Mouse (Mus musculus): ENCODE results near the gene 4930562C15Rik. TPM values are rescaled to one million over a fixed set of nuclear protein-coding genes. Genes with fewer than 3 reads are reported as not detected.

The 4930562C15Rik gene
- polyA plus RNA-seq, 1 experiment from 2014 or later: 0.89 TPM

GRCm38 (mm10) chr16:4850361-4850760 is 15.1 kb downstream of the 4930562C15Rik start:
- Histone ChIP-seq H3K27ac (ENCODE audit: low read depth, low read length) (no peak overlapping the region), H3K9ac (ENCODE audit: low read depth, low read length) (no peak overlapping the region), H3K36me3 (ENCODE audit: control insufficient read depth, insufficient read depth, low read length) (no peaks in the 10 kb centered on the region), H3K4me1 (ENCODE audit: control insufficient read depth, insufficient read depth, low read length) (no peaks in the 10 kb centered on the region), H3K27me3 (ENCODE audit: control insufficient read depth, insufficient read depth, low read length) (no peaks in the 10 kb centered on the region), H3K9me3 (ENCODE audit: control insufficient read depth, low read length) (no peaks in the 10 kb centered on the region), H3K4me3 (ENCODE audit: low read length) (no peak overlapping the region), H3K4me2 (replicated peaks; ENCODE audit: low read depth, low read length) (no peak overlapping the region)
- WGBS: 75% methylated on average over 7 of the region's 7 CpGs
- no peak for ATAC-seq (ENCODE audit: low FRiP score, low TSS enrichment)

GRCm38 (mm10) chr16:4850938-4851628 is 15.9 kb downstream of the 4930562C15Rik start:
- 43% methylated on average over 5 of the region's 5 CpGs for WGBS
- Histone ChIP-seq H3K9me3 (ENCODE audit: control insufficient read depth, low read length) (no peaks in the 10 kb centered on the region), H3K36me3 (ENCODE audit: control insufficient read depth, insufficient read depth, low read length) (no peaks in the 10 kb centered on the region), H3K27me3 (ENCODE audit: control insufficient read depth, insufficient read depth, low read length) (no peaks in the 10 kb centered on the region), H3K4me1 (ENCODE audit: control insufficient read depth, insufficient read depth, low read length) (no peaks in the 10 kb centered on the region), H3K4me3 (ENCODE audit: low read length) (no peak overlapping the region), H3K9ac (ENCODE audit: low read depth, low read length) (no peak overlapping the region), H3K27ac (ENCODE audit: low read depth, low read length) (no peak overlapping the region), H3K4me2 (replicated peaks; ENCODE audit: low read depth, low read length) (no peak overlapping the region)
- ATAC-seq (ENCODE audit: low FRiP score, low TSS enrichment): no peak

- H3K9me3 ChIP-seq (ENCODE audit: control insufficient read depth, low read length): no peaks in the 10 kb centered on the region
- no peak overlapping the region for H3K4me2 ChIP-seq (replicated peaks; ENCODE audit: low read depth, low read length)
- H3K36me3 ChIP-seq (ENCODE audit: control insufficient read depth, insufficient read depth, low read length): no peaks in the 10 kb centered on the region
- WGBS: 49% methylated on average over 5 of the region's 5 CpGs
- ATAC-seq (ENCODE audit: low FRiP score, low TSS enrichment): no peak
- no peak overlapping the region for H3K27ac ChIP-seq (ENCODE audit: low read depth, low read length)
- H3K4me3 ChIP-seq (ENCODE audit: low read length): no peak overlapping the region
- H3K9ac ChIP-seq (ENCODE audit: low read depth, low read length): no peak overlapping the region
- no peaks in the 10 kb centered on the region for H3K27me3 ChIP-seq (ENCODE audit: control insufficient read depth, insufficient read depth, low read length)
- H3K4me1 ChIP-seq (ENCODE audit: control insufficient read depth, insufficient read depth, low read length): no peaks in the 10 kb centered on the region
Observed at GRCm38 (mm10) chr16:4855046-4855650, 19.9 kb downstream of the 4930562C15Rik start.

- WGBS: 47% methylated on average over 10 of the region's 10 CpGs
- no peaks in the 10 kb centered on the region for H3K36me3 ChIP-seq (ENCODE audit: control insufficient read depth, insufficient read depth, low read length)
- H3K4me3 ChIP-seq (ENCODE audit: low read length): no peak overlapping the region
- no peaks in the 10 kb centered on the region for H3K27me3 ChIP-seq (ENCODE audit: control insufficient read depth, insufficient read depth, low read length)
- no peaks in the 10 kb centered on the region for H3K4me1 ChIP-seq (ENCODE audit: control insufficient read depth, insufficient read depth, low read length)
- H3K9me3 ChIP-seq (ENCODE audit: control insufficient read depth, low read length): no peaks in the 10 kb centered on the region
- no peak overlapping the region for H3K27ac ChIP-seq (ENCODE audit: low read depth, low read length)
- H3K4me2 ChIP-seq (replicated peaks; ENCODE audit: low read depth, low read length): no peak overlapping the region
- ATAC-seq (ENCODE audit: low FRiP score, low TSS enrichment): peak; percentile 63
- H3K9ac ChIP-seq (ENCODE audit: low read depth, low read length): no peak overlapping the region
Observed at GRCm38 (mm10) chr16:4861392-4861791, 26.2 kb downstream of the 4930562C15Rik start.

- no peak overlapping the region for H3K4me3 ChIP-seq (ENCODE audit: low read length)
- H3K9me3 ChIP-seq (ENCODE audit: control insufficient read depth, low read length): no peaks in the 10 kb centered on the region
- no peak overlapping the region for H3K9ac ChIP-seq (ENCODE audit: low read depth, low read length)
- no peak overlapping the region for H3K4me2 ChIP-seq (replicated peaks; ENCODE audit: low read depth, low read length)
- H3K27me3 ChIP-seq (ENCODE audit: control insufficient read depth, insufficient read depth, low read length): no peaks in the 10 kb centered on the region
- ATAC-seq (ENCODE audit: low FRiP score, low TSS enrichment): peak; percentile 78
- H3K4me1 ChIP-seq (ENCODE audit: control insufficient read depth, insufficient read depth, low read length): no peaks in the 10 kb centered on the region
- no peaks in the 10 kb centered on the region for H3K36me3 ChIP-seq (ENCODE audit: control insufficient read depth, insufficient read depth, low read length)
- H3K27ac ChIP-seq (ENCODE audit: low read depth, low read length): no peak overlapping the region
- 53% methylated on average over 9 of the region's 9 CpGs for WGBS
Observed at GRCm38 (mm10) chr16:4862863-4863483, 27.8 kb downstream of the 4930562C15Rik start.

- 91% methylated on average over 8 of the region's 8 CpGs for WGBS
- no peak overlapping the region for H3K4me3 ChIP-seq (ENCODE audit: low read length)
- no peak for ATAC-seq (ENCODE audit: low FRiP score, low TSS enrichment)
- no peaks in the 10 kb centered on the region for H3K27me3 ChIP-seq (ENCODE audit: control insufficient read depth, insufficient read depth, low read length)
- no peak overlapping the region for H3K4me2 ChIP-seq (replicated peaks; ENCODE audit: low read depth, low read length)
- H3K36me3 ChIP-seq (ENCODE audit: control insufficient read depth, insufficient read depth, low read length): peaks cover under 1% of the 10 kb centered on the region; the same call in 1 of the 2 replicates
- H3K27ac ChIP-seq (ENCODE audit: low read depth, low read length): no peak overlapping the region
- H3K9me3 ChIP-seq (ENCODE audit: control insufficient read depth, low read length): no peaks in the 10 kb centered on the region
- no peak overlapping the region for H3K9ac ChIP-seq (ENCODE audit: low read depth, low read length)
- H3K4me1 ChIP-seq (ENCODE audit: control insufficient read depth, insufficient read depth, low read length): no peaks in the 10 kb centered on the region
Observed at GRCm38 (mm10) chr16:4863742-4864141, 28.5 kb downstream of the 4930562C15Rik start.

GRCm38 (mm10) chr16:4866101-4866695 is 31.0 kb downstream of the 4930562C15Rik start:
- Histone ChIP-seq H3K36me3 (ENCODE audit: control insufficient read depth, insufficient read depth, low read length) (peaks cover 19% of the 10 kb centered on the region), H3K4me1 (ENCODE audit: control insufficient read depth, insufficient read depth, low read length) (no peaks in the 10 kb centered on the region), H3K27ac (ENCODE audit: low read depth, low read length) (peak overlapping the region; percentile 6; the same call in 1 of the 2 replicates), H3K9ac (ENCODE audit: low read depth, low read length) (no peak overlapping the region), H3K4me2 (replicated peaks; ENCODE audit: low read depth, low read length) (no peak overlapping the region), H3K9me3 (ENCODE audit: control insufficient read depth, low read length) (no peaks in the 10 kb centered on the region), H3K4me3 (ENCODE audit: low read length) (no peak overlapping the region), H3K27me3 (ENCODE audit: control insufficient read depth, insufficient read depth, low read length) (no peaks in the 10 kb centered on the region)
- WGBS: 54% methylated on average over 7 of the region's 7 CpGs
- ATAC-seq (ENCODE audit: low FRiP score, low TSS enrichment): peak; percentile 21; the same call in 1 of the 2 replicates

GRCm38 (mm10) chr16:4870490-4870889 is 35.3 kb downstream of the 4930562C15Rik start:
- Histone ChIP-seq H3K4me3 (ENCODE audit: low read length) (no peak overlapping the region), H3K27ac (ENCODE audit: low read depth, low read length) (no peak overlapping the region), H3K36me3 (ENCODE audit: control insufficient read depth, insufficient read depth, low read length) (peaks cover 44% of the 10 kb centered on the region), H3K9me3 (ENCODE audit: control insufficient read depth, low read length) (no peaks in the 10 kb centered on the region), H3K27me3 (ENCODE audit: control insufficient read depth, insufficient read depth, low read length) (no peaks in the 10 kb centered on the region), H3K4me2 (replicated peaks; ENCODE audit: low read depth, low read length) (no peak overlapping the region), H3K9ac (ENCODE audit: low read depth, low read length) (no peak overlapping the region), H3K4me1 (ENCODE audit: control insufficient read depth, insufficient read depth, low read length) (no peaks in the 10 kb centered on the region)
- 89% methylated on average over 5 of the region's 5 CpGs for WGBS
- ATAC-seq (ENCODE audit: low FRiP score, low TSS enrichment): no peak

GRCm38 (mm10) chr16:4871926-4872325 is 36.7 kb downstream of the 4930562C15Rik start:
- H3K4me2 ChIP-seq (replicated peaks; ENCODE audit: low read depth, low read length): no peak overlapping the region
- no peaks in the 10 kb centered on the region for H3K4me1 ChIP-seq (ENCODE audit: control insufficient read depth, insufficient read depth, low read length)
- 85% methylated on average over 2 of the region's 2 CpGs for WGBS
- no peaks in the 10 kb centered on the region for H3K27me3 ChIP-seq (ENCODE audit: control insufficient read depth, insufficient read depth, low read length)
- no peak overlapping the region for H3K9ac ChIP-seq (ENCODE audit: low read depth, low read length)
- no peak overlapping the region for H3K4me3 ChIP-seq (ENCODE audit: low read length)
- H3K9me3 ChIP-seq (ENCODE audit: control insufficient read depth, low read length): no peaks in the 10 kb centered on the region
- ATAC-seq (ENCODE audit: low FRiP score, low TSS enrichment): no peak
- peaks cover 56% of the 10 kb centered on the region for H3K36me3 ChIP-seq (ENCODE audit: control insufficient read depth, insufficient read depth, low read length)
- no peak overlapping the region for H3K27ac ChIP-seq (ENCODE audit: low read depth, low read length)
